Mouse (Mus musculus) ES-Bruce4 (cell line): Measurements from ENCODE around the gene Amy2a5. TPM values are rescaled to one million over a fixed set of nuclear protein-coding genes. Genes with fewer than 3 reads are reported as not detected.
"Not testable (repeated sequence)": the region's sequence is repeated elsewhere in the genome, so short reads cannot be mapped to it uniquely, and the experiment has no call there.

Source experiments
- H3K27ac ChIP-seq: 2 replicates; pipeline ENCODE4 v1.5.1; 2012; ENCODE audit warnings: low read length, inconsistent platforms; ENCODE audit not compliant: insufficient read depth
- H3K27me3 ChIP-seq: 2 replicates; pipeline ENCODE4 v1.6.1; 2012; ENCODE audit warnings: mild to moderate bottlenecking, low read length, inconsistent platforms; ENCODE audit not compliant: control insufficient read depth, poor library complexity, insufficient read depth, severe bottlenecking
- H3K36me3 ChIP-seq: 2 replicates; pipeline ENCODE4 v1.6.1; 2012; ENCODE audit warnings: inconsistent platforms, mild to moderate bottlenecking, low read length, moderate library complexity; ENCODE audit not compliant: control insufficient read depth, poor library complexity, insufficient read depth, severe bottlenecking
- H3K4me1 ChIP-seq: one replicate; pipeline ENCODE4 v1.8.1; 2011; ENCODE audit warnings: low read length; ENCODE audit not compliant: control insufficient read depth, insufficient read depth
- H3K4me3 ChIP-seq: 2 replicates; pipeline ENCODE4 v1.5.1; 2011; ENCODE audit warnings: low read depth, mild to moderate bottlenecking, low read length
- H3K9ac ChIP-seq: 2 replicates; pipeline ENCODE4 v1.6.1; 2012; ENCODE audit warnings: low read depth, mild to moderate bottlenecking, inconsistent platforms; ENCODE audit not compliant: poor library complexity, severe bottlenecking
- H3K9me3 ChIP-seq: replicated peaks from 2 replicates; pipeline ENCODE4 v1.6.1; 2012; ENCODE audit warnings: mild to moderate bottlenecking, low read length, inconsistent platforms; ENCODE audit not compliant: control insufficient read depth, poor library complexity, insufficient read depth, severe bottlenecking
- CTCF ChIP-seq: IDR thresholded peaks from one replicate; pipeline ENCODE4 v1.8.1; 2011; ENCODE audit warnings: low read depth, low read length
- EP300 ChIP-seq: IDR thresholded peaks from 2 replicates; pipeline ENCODE4 v1.6.1; 2011; ENCODE audit warnings: low read depth, low read length; ENCODE audit not compliant: insufficient read depth
- POLR2A ChIP-seq: IDR thresholded peaks from one replicate; pipeline ENCODE4 v1.8.1; 2011; ENCODE audit warnings: low read length; ENCODE audit not compliant: insufficient read depth
- polyA plus RNA-seq: library from polyadenylated mRNA; stranded (reverse); fragments of >200 nt; gene quantifications from 2 replicates; pipeline ENCODE4 v1.2.4, GENCODE M21; 2011; ENCODE audit warnings: low read depth; ENCODE audit not compliant: missing spikeins, insufficient read depth, insufficient read length

The Amy2a5 gene
- polyA plus RNA-seq: not detected in 2 replicates

DNA sequence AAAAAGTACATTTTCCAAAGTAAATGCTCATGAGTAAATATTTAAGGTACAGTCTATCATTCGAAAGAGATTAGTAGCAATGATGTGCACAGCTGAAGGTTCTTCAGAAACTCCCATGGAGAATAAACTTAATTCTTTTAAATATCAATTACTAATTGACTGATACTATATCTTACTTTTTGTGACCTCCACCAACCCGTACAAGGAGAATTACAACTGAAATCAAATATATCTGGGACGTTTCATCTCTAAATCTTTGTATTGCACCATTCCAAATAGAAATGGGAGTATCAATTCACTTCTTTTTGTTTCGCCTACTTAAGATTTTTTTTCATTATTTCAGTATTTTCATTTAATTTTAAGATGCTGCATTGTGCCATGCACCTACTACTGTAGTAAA lies at the start of gene Amy2a5:
TSS of gene Amy2a5 (minus strand) at position 101 of the 400 bp plus-strand sequence.
- not testable (repeated sequence) for H3K36me3 ChIP-seq, H3K27ac ChIP-seq, H3K4me1 ChIP-seq, H3K4me3 ChIP-seq, H3K27me3 ChIP-seq, H3K9me3 ChIP-seq, H3K9ac ChIP-seq

DNA sequence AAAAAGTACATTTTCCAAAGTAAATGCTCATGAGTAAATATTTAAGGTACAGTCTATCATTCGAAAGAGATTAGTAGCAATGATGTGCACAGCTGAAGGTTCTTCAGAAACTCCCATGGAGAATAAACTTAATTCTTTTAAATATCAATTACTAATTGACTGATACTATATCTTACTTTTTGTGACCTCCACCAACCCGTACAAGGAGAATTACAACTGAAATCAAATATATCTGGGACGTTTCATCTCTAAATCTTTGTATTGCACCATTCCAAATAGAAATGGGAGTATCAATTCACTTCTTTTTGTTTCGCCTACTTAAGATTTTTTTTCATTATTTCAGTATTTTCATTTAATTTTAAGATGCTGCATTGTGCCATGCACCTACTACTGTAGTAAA lies 32.7 kb upstream of the Amy2a5 start, which contains the start of gene Amy2a4:
TSS of gene Amy2a4 (minus strand) at position 101 of the 400 bp plus-strand sequence.
- not testable (repeated sequence) for H3K27me3 ChIP-seq, H3K4me3 ChIP-seq, H3K9ac ChIP-seq, H3K9me3 ChIP-seq, H3K4me1 ChIP-seq, H3K36me3 ChIP-seq, H3K27ac ChIP-seq

DNA sequence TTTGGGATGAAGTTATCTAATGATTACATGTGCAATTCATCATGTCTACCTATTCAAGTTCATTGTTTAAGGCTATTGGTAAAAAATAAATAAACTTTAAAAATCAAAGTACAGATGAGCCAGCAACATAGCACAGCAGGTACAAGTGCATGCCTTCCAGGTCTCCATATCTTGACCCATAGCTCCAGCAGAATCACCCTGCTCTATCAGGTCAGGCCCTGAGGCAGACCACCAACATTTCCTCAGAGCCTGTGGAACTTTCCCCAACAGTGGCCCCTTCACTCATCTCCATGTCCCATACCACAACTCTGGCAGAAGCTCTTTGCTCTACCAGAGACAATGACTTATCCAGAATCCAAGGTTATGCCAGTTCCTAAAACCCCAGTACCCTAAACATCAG lies 21.6 kb upstream of the Amy2a5 start:
- not testable (repeated sequence) for H3K36me3 ChIP-seq, H3K9me3 ChIP-seq, H3K9ac ChIP-seq, H3K4me3 ChIP-seq, H3K4me1 ChIP-seq, H3K27me3 ChIP-seq, H3K27ac ChIP-seq

DNA sequence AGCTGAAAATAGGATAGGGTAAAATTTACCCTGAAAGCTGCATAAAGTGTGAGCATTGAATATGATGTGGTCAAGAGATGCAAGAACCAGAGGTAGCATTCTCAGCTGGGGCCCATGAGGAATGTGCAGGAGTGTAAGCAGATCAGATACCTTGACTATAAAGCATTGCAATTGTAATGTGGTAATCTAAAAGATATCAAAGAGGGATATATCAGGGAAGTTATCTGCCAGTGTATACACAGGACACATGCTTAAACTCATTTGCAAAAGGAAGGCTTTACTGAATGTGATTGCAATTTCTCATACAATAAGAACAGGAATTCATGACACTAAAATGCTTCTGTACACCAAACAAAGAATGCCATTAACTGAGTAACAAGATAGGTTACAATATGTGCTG lies 20.9 kb upstream of the Amy2a5 start:
- H3K9me3 ChIP-seq, H3K4me3 ChIP-seq: not testable (repeated sequence)

GRCm38 (mm10) chr3:113227115-113227514 lies 31.5 kb downstream of the Amy2a5 start:
- H3K9me3 ChIP-seq: no peaks in the 10 kb centered on the region
- H3K9ac ChIP-seq: no peak overlapping the region
- no peak overlapping the region for H3K4me3 ChIP-seq
- H3K27ac ChIP-seq: no peak overlapping the region
- H3K27me3 ChIP-seq: no peaks in the 10 kb centered on the region
- TF ChIP-seq CTCF (no peak), EP300 (no peak), POLR2A (no peak)
- no peaks in the 10 kb centered on the region for H3K36me3 ChIP-seq
- H3K4me1 ChIP-seq: no peaks in the 10 kb centered on the region

More for the DNA sequence above, 20.9 kb upstream of the Amy2a5 start:
- H3K9ac ChIP-seq, H3K36me3 ChIP-seq, H3K4me1 ChIP-seq, H3K27ac ChIP-seq, H3K27me3 ChIP-seq: not testable (repeated sequence)

Other genes with a start within 250 kb of the Amy2a5 start
- not detected in 2 replicates for gene Amy2a4, start 32.6 kb upstream of the Amy2a5 start, polyA plus RNA-seq
- gene Amy2a3, start 65.2 kb upstream of the Amy2a5 start, polyA plus RNA-seq: not detected in 2 replicates
- gene Amy2a2, start 97.8 kb upstream of the Amy2a5 start, polyA plus RNA-seq: not detected in 2 replicates